Mouse (Mus musculus) c-Kit-positive CD71-positive TER-119-negative erythroid progenitor cells, embryonic 14.5 days (primary cell): ENCODE measurements around the gene Map3k1.

ENCODE experiments used
- DNase-seq: peaks from one replicate; pipeline ENCODE4 v3.0.0-alpha.2; 2013; ENCODE audit warnings: low read depth

Gene Map3k1

GRCm38 (mm10) chr13:111808637-111809465, at the start of gene Map3k1:
Gene Map3k1, minus strand, starts transcription at chr13:111808993.
- DNase-seq = no peak

DNA sequence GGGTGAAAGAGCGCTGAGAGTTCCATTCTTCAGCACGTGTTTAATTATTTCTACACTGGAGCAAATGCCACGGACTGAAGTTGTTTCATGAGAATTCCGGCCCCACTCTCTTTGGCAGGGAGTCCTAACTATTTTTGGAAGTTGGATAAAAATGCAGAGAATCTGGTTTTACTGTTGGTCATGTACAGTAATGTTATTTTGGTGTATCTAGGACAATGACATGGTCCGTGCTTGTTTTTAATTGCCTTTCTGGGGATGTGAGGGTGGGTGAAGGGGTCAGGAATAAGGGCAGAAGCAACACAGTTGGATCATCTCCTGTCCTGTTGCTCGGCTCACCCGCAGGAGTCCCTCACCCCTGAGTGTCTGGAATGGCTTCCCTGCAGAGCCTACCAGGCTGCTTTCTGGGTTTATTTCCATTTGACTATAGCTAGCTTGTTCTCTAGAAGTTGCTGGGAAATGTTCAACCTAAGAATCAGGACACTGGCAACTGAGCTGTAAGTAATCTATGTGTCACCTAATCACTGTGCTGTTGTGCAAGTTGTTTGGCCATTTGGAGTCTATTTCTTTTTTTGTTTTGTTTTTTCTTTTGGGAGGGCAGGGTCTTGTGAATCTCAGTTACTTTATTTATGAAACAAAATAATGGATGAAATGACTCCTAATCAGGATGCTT, 48.1 kb upstream of the Map3k1 start:
- DNase-seq = no peak

DNA sequence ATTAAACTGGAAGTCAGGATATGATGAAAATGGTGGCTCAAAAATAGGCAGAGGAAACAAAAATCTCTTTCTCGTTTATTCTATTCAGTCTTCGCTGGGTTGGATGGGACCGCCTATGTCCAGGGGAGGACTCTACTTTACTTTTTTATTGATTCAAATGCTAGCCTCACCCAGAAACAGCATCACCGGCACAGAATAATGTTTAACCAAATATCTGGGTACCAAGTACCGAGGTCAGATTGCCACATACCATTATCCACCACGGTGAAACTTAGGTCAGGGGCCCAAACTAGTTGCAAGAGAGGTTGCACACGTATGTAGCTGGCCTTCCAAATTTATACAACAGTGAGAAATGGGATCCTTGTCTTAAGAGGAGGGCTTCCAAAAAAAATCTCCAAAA, 47.4 kb upstream of the Map3k1 start:
- DNase-seq = no peak

DNA sequence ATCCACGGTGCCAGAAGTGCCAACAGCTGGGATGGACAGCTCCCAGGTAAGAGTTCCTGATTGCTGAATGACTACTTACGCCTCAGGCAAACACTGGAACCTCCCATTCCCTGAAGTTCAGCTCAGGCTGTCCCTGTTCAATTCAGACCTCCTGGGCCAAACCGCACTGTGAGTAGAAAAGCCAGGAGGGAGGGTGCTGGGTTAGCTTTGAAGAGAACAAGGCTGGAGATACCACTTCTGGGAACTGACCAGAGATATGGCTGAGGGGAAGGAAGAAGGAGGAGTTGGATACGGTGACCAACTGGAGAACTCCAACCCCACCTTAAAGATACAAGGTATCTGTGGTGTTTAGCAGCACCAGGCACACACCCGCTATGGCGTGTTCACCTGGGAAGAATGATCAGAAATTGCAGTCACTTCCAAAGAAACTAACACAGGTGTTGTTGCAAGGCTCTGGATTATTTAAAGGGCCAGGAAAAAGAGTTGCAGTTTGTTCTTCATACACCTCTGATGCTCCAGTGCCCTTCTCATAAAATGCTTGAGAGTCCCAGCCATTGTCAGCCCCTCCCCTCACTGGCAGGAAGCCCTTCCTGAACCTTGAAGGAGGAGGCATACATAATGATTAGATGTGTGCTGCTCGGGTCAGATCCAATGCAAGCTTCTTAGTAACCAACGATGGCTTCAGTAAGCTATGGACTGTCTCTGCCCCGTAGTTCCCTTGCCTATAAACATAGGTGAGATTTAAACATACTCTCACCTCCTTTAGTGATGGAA, 43.8 kb upstream of the Map3k1 start:
- no peak for DNase-seq

GRCm38 (mm10) chr13:111850046-111850837, 41.4 kb upstream of the Map3k1 start:
- DNase-seq = no peak

GRCm38 (mm10) chr13:111845471-111845870, 36.7 kb upstream of the Map3k1 start:
- no peak for DNase-seq

- no peak for DNase-seq
These were observed 35.5 kb upstream of the Map3k1 start for GRCm38 (mm10) chr13:111844313-111844712.

DNA sequence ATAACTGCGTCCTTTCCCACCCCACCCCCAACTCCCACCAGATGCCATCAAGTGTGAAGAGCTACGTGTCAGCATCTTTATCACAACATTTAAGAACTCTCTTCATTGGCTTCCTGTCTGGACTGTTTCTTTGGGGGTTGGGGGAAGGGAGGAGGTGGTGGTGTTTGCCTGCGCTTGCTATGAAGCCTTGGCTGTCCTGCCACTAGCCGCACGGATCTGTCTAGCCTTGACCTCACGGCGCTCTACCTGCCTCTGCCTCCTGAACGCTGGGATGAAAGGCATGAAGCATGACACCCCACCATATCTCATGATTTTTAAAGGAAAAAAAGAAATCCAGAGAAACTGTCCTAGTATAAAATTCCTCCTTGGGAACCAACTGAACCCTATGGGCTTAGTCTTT, 27.0 kb upstream of the Map3k1 start:
- no peak for DNase-seq

- DNase-seq = no peak
These were observed 25.8 kb upstream of the Map3k1 start for GRCm38 (mm10) chr13:111834613-111835012.

DNA sequence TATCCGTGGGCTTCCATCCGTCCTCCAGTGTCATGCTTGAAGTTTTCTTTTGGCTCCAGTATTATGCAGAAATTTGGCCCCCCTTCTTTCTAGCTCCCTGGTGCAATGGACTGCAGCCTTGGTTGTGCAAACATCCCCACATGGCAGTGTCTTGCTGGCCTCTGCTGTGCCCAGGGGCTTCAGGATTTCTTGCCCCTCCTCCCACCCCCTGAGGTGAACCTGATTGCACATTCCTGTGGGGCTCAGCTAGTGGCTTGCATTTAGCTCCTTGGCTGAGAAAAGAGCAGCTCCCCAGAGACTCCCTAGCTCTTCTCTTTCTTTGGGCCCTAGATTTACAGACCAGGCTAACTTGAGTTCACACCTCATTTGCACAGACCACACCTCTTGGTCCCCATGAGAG, 20.7 kb upstream of the Map3k1 start:
- no peak for DNase-seq

DNA sequence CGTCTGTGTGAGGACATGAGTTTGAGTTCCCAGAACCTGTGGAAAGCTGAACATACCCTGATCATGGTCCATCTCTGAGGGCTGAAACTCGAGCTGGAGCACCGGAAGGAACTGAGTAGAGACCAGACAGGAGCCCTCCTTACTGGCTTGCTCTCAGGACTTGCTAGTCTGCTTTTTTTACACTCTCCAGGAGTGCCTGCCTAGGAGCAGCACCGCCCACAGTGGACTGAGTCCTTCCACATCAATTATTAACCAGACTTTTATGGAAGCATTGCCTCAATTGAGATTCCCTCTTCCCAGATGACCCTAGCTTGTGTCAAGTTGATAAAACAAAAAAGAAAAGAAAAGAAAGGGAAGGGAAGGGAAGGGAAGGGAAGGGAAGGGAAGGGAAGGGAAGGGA, 18.7 kb upstream of the Map3k1 start:
- no peak for DNase-seq

DNA sequence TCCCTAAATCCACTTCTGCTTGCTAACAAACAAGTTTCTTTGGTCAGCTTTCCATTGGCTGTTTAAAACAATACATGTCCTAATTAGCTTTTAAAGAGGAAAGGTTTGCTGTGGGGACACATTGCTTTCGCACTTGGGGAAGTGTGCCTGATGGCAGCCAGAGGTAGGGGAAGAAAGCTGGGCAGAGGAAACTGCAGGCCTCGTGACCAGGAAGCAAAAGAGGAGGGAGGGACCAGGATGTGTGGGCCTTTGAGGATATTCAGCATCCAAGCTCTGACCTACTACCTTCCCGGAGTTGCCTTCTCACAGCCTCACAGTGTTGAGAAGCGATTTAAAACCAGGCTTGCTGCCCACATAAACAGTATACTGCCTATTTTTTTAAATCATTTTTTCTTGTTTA, 15.4 kb upstream of the Map3k1 start:
- DNase-seq = no peak

GRCm38 (mm10) chr13:111821727-111822375, 13.1 kb upstream of the Map3k1 start:
- no peak for DNase-seq

- no peak for DNase-seq
These were observed 11.0 kb upstream of the Map3k1 start for GRCm38 (mm10) chr13:111819618-111820385.

- no peak for DNase-seq
These were observed 10.3 kb upstream of the Map3k1 start for GRCm38 (mm10) chr13:111819106-111819505.

DNA sequence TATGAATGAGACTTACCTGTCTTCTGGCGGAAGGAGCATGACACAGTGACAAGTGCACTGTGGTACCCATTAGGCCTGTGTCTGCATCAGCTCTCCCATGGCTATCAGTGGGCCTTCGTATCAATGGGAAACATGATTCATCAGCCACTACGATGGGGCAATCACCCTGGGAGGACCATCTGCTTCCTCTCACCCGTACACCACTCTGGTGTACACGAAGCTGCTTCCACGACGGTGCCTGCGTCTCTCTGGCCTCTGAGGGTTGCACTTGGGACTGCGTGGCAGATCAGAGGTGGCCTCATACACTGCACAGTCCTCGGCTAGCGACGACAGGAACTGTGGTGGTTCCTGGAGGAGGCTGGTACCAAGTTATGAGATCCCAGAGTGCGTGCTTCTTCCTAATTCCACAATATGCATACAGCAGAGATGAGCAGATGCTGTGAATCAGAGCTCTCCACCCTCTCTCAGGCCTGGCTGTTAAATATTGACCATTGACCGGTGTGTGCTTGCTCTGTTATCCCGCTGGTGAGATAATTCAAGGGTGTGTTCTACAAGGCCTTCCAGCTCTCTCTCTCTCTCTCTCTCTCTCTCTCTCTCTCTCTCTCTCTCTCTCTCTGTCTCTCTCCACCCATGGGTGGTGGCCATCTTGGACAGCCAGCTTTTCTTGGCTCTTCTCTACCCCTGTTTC, 9.6 kb upstream of the Map3k1 start:
- DNase-seq = no peak

DNA sequence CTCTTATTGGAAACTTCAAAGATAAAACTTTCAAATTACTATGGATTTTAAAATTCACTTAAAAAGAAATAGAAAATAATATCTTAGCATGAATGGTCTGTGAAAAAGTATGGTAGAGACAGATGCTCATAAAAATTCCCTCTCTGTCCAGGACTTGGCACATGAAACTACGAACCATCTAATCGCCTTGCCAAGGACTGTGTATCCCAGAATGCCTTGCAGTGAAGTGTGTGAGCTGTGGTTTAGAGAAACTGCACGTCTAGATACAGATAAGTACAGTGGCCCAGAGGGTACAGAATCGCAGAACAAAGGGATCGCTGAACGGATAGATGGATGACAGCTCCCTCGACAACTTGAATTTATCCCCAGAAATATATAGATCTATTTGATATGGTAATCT, 9.0 kb upstream of the Map3k1 start:
- no peak for DNase-seq

DNA sequence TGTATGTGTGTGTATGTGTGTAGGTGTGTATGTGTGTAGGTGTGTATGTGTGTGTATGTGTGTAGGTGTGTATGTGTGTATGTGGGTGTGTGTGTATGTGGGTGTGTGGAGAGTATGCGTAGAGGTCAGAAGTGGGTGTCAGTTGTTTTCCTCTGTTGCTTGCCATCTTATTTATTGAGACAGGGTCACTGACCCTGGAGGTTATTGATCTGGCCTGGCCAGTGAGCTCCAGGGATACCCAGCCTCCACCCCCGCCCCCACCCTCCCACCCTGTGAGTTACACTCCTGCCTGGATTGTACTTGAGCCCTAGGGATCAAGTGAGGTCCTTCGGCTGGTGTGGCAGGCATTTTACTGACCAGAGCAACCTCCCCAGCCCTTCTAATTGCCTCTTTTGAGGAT, 7.6 kb upstream of the Map3k1 start:
- DNase-seq = no peak

- no peak for DNase-seq
These were observed 6.7 kb upstream of the Map3k1 start for GRCm38 (mm10) chr13:111815486-111815885.

DNA sequence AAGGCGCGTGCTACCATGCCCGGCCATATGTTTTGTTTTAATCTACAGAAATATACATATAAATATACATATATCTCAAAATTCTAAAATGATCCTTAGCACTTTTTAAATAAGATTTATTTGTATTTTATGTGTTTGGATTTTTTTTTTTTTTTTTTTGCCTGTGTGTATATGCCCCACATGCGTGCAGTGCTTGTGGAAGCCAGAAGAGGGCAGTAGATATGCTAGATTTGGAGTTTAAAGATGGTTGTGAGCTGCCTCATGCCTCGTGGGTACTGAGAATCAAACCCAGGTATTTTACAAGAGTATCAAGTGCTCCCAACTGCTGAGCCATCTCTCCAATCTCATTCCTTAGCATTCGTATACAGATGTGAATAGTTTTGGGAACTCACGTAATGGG, 6.2 kb upstream of the Map3k1 start:
- DNase-seq = no peak
